Mouse (Mus musculus) hindbrain, embryonic 11.5 days (tissue): ENCODE measurements around the gene Slc43a1. TPM values are rescaled to one million over a fixed set of nuclear protein-coding genes. Genes with fewer than 3 reads are reported as not detected.

Experiments used
- ATAC-seq: fragments of 200-750 bp; cut with Nextera tagmentation; 2 replicates; pipeline ENCODE4 v1.8.0; 2017; ENCODE audit warnings: mild to moderate bottlenecking, moderate TSS enrichment, moderate library complexity; ENCODE audit not compliant: low FRiP score
- DNase-seq: peaks from one replicate; pipeline ENCODE4 v3.0.0-alpha.2; 2015; ENCODE audit warnings: low spot score
- H3K27ac ChIP-seq: fragments of 300-500 bp; sonication (generic); 2 replicates; pipeline ENCODE4 v1.5.1; 2014; ENCODE audit warnings: mild to moderate bottlenecking, low read depth, low read length
- H3K27me3 ChIP-seq: fragments of 300-500 bp; sonication (generic); 2 replicates; pipeline ENCODE4 v1.6.1; 2014; ENCODE audit warnings: mild to moderate bottlenecking, low read length, moderate library complexity, mixed read lengths; ENCODE audit not compliant: control insufficient read depth, insufficient read depth
- H3K36me3 ChIP-seq: fragments of 300-500 bp; sonication (generic); 2 replicates; pipeline ENCODE4 v1.6.1; 2014; ENCODE audit warnings: mild to moderate bottlenecking, low read length, moderate library complexity, mixed read lengths; ENCODE audit not compliant: control insufficient read depth, insufficient read depth
- H3K4me1 ChIP-seq: fragments of 300-500 bp; sonication (generic); replicated peaks from 2 replicates; pipeline ENCODE4 v1.6.1; 2014; ENCODE audit warnings: low read length, mixed read lengths; ENCODE audit not compliant: control insufficient read depth, insufficient read depth
- H3K4me2 ChIP-seq: fragments of 300-500 bp; sonication (generic); replicated peaks from 2 replicates; pipeline ENCODE4 v1.6.1; 2014; ENCODE audit warnings: mild to moderate bottlenecking, low read depth, low read length
- H3K4me3 ChIP-seq: fragments of 300-500 bp; sonication (generic); 2 replicates; pipeline ENCODE4 v1.5.1; 2014; ENCODE audit warnings: low read depth, low read length
- H3K9ac ChIP-seq: fragments of 300-500 bp; sonication (generic); 2 replicates; pipeline ENCODE4 v1.6.1; 2014; ENCODE audit warnings: low read depth, low read length
- H3K9me3 ChIP-seq: fragments of 300-500 bp; sonication (generic); 2 replicates; pipeline ENCODE4 v1.6.1; 2016; ENCODE audit warnings: low read length; ENCODE audit not compliant: control insufficient read depth
- WGBS: fragments of 180-500 bp; shearing (Covaris S2); extraction: QIAGEN DNeasy Blood & Tissue Kit; methylation state at CpG from one replicate; pipeline ENCODE4 v1.1.7; 2014; 5-methylcytosine and 5-hydroxymethylcytosine counted together
- polyA plus RNA-seq: library from polyadenylated mRNA; unstranded; fragments of >200 nt; fragmentation: Nextera tagmentation; extraction: Ambion mirVana; gene quantifications from 2 replicates; pipeline ENCODE4 v1.2.1, GENCODE M21; 2014

The Slc43a1 gene
- polyA plus RNA-seq: 14.5 and 19.6 TPM in 2 replicates

- WGBS: 15% methylated on average over 10 of the region's 10 CpGs
- DNase-seq: peak; percentile 33
Observed at GRCm38 (mm10) chr2:84838593-84838949, at the start of gene Slc43a1. TSS of gene Slc43a1 (plus strand) at chr2:84838850.

GRCm38 (mm10) chr2:84790418-84790817 is 48.2 kb upstream of the Slc43a1 start:
- H3K4me1 ChIP-seq: no peaks in the 10 kb centered on the region
- WGBS: 67% methylated on average over 9 of the region's 9 CpGs
- H3K36me3 ChIP-seq: no peaks in the 10 kb centered on the region
- H3K4me2 ChIP-seq: no peak overlapping the region
- no peak for ATAC-seq
- H3K9ac ChIP-seq: no peak overlapping the region
- DNase-seq: no peak
- no peak overlapping the region for H3K27ac ChIP-seq
- no peaks in the 10 kb centered on the region for H3K27me3 ChIP-seq
- no peaks in the 10 kb centered on the region for H3K9me3 ChIP-seq
- H3K4me3 ChIP-seq: no peak overlapping the region

More at GRCm38 (mm10) chr2:84838593-84838949, at the start of gene Slc43a1:
- peaks cover 15% of the 10 kb centered on the region for H3K27me3 ChIP-seq
- H3K4me3 ChIP-seq: peak within 1 kb of the TSS; percentile 61
- ATAC-seq: no peak
- peak within 1 kb of the TSS; percentile 77; the same call in 1 of the 2 replicates for H3K27ac ChIP-seq
- H3K9me3 ChIP-seq: no peaks in the 10 kb centered on the region
- H3K36me3 ChIP-seq: no peaks in the 10 kb centered on the region
- peak within 1 kb of the TSS; percentile 94 for H3K4me2 ChIP-seq
- H3K4me1 ChIP-seq: no peaks in the 10 kb centered on the region; the same call in 1 of the 2 replicates
- peak within 1 kb of the TSS; percentile 83 for H3K9ac ChIP-seq

GRCm38 (mm10) chr2:84792516-84792915 is 46.1 kb upstream of the Slc43a1 start:
- DNase-seq: no peak
- WGBS: 86% methylated on average over 3 of the region's 3 CpGs
- no peak overlapping the region for H3K27ac ChIP-seq

GRCm38 (mm10) chr2:84793154-84793553 is 45.5 kb upstream of the Slc43a1 start:
- DNase-seq: no peak
- H3K4me3 ChIP-seq: no peak overlapping the region
- H3K9me3 ChIP-seq: no peaks in the 10 kb centered on the region
- H3K27me3 ChIP-seq: no peaks in the 10 kb centered on the region
- H3K4me2 ChIP-seq: no peak overlapping the region
- 89% methylated on average over 3 of the region's 3 CpGs for WGBS
- no peaks in the 10 kb centered on the region for H3K4me1 ChIP-seq
- H3K36me3 ChIP-seq: no peaks in the 10 kb centered on the region
- H3K27ac ChIP-seq: no peak overlapping the region
- no peak overlapping the region for H3K9ac ChIP-seq
- ATAC-seq: no peak

More at GRCm38 (mm10) chr2:84792516-84792915, 46.1 kb upstream of the Slc43a1 start:
- Histone ChIP-seq H3K4me3 (no peak overlapping the region), H3K9me3 (no peaks in the 10 kb centered on the region), H3K36me3 (no peaks in the 10 kb centered on the region), H3K4me2 (no peak overlapping the region), H3K4me1 (no peaks in the 10 kb centered on the region), H3K9ac (no peak overlapping the region), H3K27me3 (no peaks in the 10 kb centered on the region)
- no peak for ATAC-seq

GRCm38 (mm10) chr2:84793871-84794270 is 44.8 kb upstream of the Slc43a1 start:
- Histone ChIP-seq H3K4me2 (no peak overlapping the region), H3K36me3 (no peaks in the 10 kb centered on the region), H3K9me3 (no peaks in the 10 kb centered on the region), H3K4me1 (no peaks in the 10 kb centered on the region), H3K27ac (no peak overlapping the region), H3K9ac (no peak overlapping the region), H3K27me3 (no peaks in the 10 kb centered on the region), H3K4me3 (no peak overlapping the region)
- 85% methylated on average over 3 of the region's 3 CpGs for WGBS
- no peak for DNase-seq
- ATAC-seq: no peak

- H3K4me1 ChIP-seq: no peaks in the 10 kb centered on the region
- peak; percentile 92 for DNase-seq
- H3K36me3 ChIP-seq: no peaks in the 10 kb centered on the region
- ATAC-seq: peak; percentile 82
- H3K27me3 ChIP-seq: no peaks in the 10 kb centered on the region
- peak overlapping the region; percentile 57 for H3K4me3 ChIP-seq
- no peaks in the 10 kb centered on the region for H3K9me3 ChIP-seq
- peak overlapping the region; percentile 53; the same call in 1 of the 2 replicates for H3K27ac ChIP-seq
- peak overlapping the region; percentile 82 for H3K4me2 ChIP-seq
- peak overlapping the region; percentile 64 for H3K9ac ChIP-seq
- WGBS: 9% methylated on average over 13 of the region's 13 CpGs
Observed at GRCm38 (mm10) chr2:84797833-84798492, 40.7 kb upstream of the Slc43a1 start.

GRCm38 (mm10) chr2:84798493-84798921 is 40.1 kb upstream of the Slc43a1 start, which contains the start of gene Ube2l6:
TSS of gene Ube2l6 (plus strand) at chr2:84798828.
- Histone ChIP-seq H3K4me3 (peak within 1 kb of the TSS; percentile 57), H3K4me2 (peak within 1 kb of the TSS; percentile 82), H3K9ac (peak within 1 kb of the TSS; percentile 64), H3K4me1 (no peaks in the 10 kb centered on the region), H3K27ac (peak within 1 kb of the TSS; percentile 53; the same call in 1 of the 2 replicates), H3K9me3 (no peaks in the 10 kb centered on the region), H3K27me3 (no peaks in the 10 kb centered on the region), H3K36me3 (no peaks in the 10 kb centered on the region)
- peak; percentile 81 for ATAC-seq
- DNase-seq: peak; percentile 76
- WGBS: 1% methylated on average over 21 of the region's 21 CpGs

GRCm38 (mm10) chr2:84799041-84799561 is 39.5 kb upstream of the Slc43a1 start:
- Histone ChIP-seq H3K36me3 (no peaks in the 10 kb centered on the region), H3K9me3 (no peaks in the 10 kb centered on the region), H3K4me1 (no peaks in the 10 kb centered on the region), H3K4me3 (peak overlapping the region; percentile 57), H3K4me2 (peak overlapping the region; percentile 82), H3K27me3 (no peaks in the 10 kb centered on the region), H3K9ac (peak overlapping the region; percentile 64), H3K27ac (peak overlapping the region; percentile 53; the same call in 1 of the 2 replicates)
- ATAC-seq: peak; percentile 71
- WGBS: under 1% methylated on average over 8 of the region's 16 CpGs
- peak; percentile 80 for DNase-seq

GRCm38 (mm10) chr2:84800304-84800703 is 38.3 kb upstream of the Slc43a1 start:
- Histone ChIP-seq H3K9me3 (no peaks in the 10 kb centered on the region), H3K27ac (no peak overlapping the region), H3K4me2 (no peak overlapping the region), H3K27me3 (no peaks in the 10 kb centered on the region), H3K4me1 (no peaks in the 10 kb centered on the region), H3K36me3 (no peaks in the 10 kb centered on the region), H3K4me3 (no peak overlapping the region), H3K9ac (no peak overlapping the region)
- WGBS: 85% methylated on average over 4 of the region's 4 CpGs
- DNase-seq (no peak), ATAC-seq (no peak)
